Mouse (Mus musculus) layer of hippocampus, adult 2 months (tissue): ENCODE data around the gene Dyrk1a. TPM values are rescaled to one million over a fixed set of nuclear protein-coding genes. Genes with fewer than 3 reads are reported as not detected.

Experiments
- DNase-seq, 2 experiments: peaks; one replicate each; pipeline ENCODE4 v3.0.0; 2022; ENCODE audit warnings: low spot score in 2 of 2
- H3K27ac ChIP-seq: fragments of 200-600 bp; 2 replicates; pipeline ENCODE4 v1.8.1; 2022
- H3K4me3 ChIP-seq: fragments of 200-600 bp; 2 replicates; pipeline ENCODE4 v1.8.1; 2022; ENCODE audit warnings: mild to moderate bottlenecking
- CTCF ChIP-seq: fragments of 200-600 bp; conservative IDR thresholded peaks from 2 replicates; pipeline ENCODE4 v1.8.1; 2022; ENCODE audit warnings: antibody characterized with exemption, mild to moderate bottlenecking, moderate library complexity
- total RNA-seq, 2 experiments: library from RNA; stranded (reverse); gene quantifications; 2 replicates each; pipeline ENCODE4 v1.2.3; 2021

The Dyrk1a gene
- total RNA-seq, 2 experiments from 2014 or later, result 95.0 to 98.9 TPM

DNA sequence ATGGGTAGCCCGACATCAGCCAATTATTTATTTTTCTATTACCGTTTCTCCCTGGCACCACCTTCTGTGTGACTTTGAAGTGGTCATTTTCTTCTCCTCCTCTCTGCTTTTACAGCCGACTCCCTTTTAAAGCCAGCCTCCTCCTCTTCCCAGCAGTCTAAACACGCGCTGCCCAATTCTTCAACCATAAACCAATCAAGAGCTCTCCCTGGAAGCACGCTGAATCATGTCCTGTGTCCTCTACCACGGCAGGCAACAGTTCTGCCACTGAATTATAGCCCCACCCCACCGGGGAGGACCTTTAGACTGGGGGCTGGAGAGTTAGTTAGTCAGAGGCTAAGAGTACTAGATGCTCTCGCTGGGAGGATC, 32.7 kb upstream of the Dyrk1a start:
- no peak overlapping the region for H3K27ac ChIP-seq
- H3K4me3 ChIP-seq, result no peak overlapping the region
- DNase-seq, result no peak
- no peak for TF ChIP-seq CTCF

DNA sequence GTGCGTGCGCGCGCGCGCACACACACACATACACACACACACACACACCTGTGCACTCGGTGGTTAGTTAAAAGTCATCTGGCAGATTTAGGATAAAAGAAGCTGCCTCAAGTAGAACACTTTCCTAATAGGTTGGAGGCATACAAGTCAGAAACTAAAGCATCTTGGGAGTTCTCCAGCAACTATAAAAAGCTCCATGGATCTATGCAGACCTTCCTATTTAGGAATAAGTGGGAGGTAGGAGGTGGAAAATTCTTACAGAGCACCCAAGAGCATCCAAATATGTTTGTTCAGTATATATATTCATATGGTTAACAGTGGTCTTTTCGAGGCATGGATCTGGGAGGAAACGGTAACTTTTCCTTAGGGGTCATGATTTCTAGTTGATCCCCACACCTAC, 29.7 kb upstream of the Dyrk1a start:
- Histone ChIP-seq H3K4me3 (no peak overlapping the region), H3K27ac (no peak overlapping the region)
- no peak for DNase-seq
- no peak for TF ChIP-seq CTCF

DNA sequence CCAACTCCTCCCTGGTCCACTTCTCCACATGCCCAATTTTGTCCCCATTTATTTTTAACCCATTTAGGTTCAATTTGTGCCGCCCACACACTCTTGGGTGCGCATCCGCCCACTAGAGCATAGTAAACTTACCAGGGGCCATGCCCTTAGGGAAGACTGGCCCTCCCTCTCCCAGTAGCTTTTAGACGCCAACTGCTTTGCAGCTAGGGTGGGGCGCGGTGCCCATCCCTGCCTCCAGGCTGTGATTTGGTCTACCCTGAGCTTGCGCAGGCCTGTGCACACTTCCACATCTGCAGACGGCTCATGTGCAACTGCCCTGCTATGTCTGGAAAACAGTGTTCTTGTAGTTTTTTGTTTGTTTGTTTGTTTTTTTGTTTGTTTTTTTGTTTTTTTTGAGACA, 26.9 kb upstream of the Dyrk1a start:
- H3K27ac ChIP-seq, result no peak overlapping the region
- DNase-seq, result no peak
- no peak for TF ChIP-seq CTCF

DNA sequence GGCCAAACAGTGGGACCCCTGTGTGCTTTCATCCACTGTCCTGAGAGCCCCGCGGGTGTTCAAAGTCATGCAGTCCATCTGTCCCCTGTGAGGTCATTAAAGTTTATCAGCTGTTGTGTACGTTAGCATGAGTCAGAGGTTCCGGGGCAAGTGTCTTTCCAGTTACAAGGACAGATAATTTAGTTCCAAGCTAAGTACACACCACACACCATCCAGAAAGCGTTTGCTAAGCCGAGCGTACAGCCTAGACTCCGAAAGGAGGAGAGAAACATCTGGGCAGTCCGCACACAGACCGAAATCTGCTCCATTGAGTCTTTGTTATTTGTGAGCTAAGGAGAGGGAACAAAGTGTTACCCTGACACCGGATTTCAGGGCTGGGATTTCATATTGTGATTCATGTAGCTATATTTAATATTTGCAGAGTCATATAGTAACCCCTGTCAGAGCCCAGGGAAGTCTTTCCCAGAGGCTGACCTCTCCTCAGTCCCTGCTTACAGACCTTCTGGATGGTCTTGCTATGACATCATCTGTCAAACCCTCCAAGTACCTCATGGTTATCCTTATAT, 25.2 kb upstream of the Dyrk1a start:
- Histone ChIP-seq H3K4me3 (no peak overlapping the region), H3K27ac (no peak overlapping the region)
- DNase-seq, result no peak
- TF ChIP-seq CTCF, result no peak

More for the DNA sequence above, 26.9 kb upstream of the Dyrk1a start:
- no peak overlapping the region for H3K4me3 ChIP-seq

DNA sequence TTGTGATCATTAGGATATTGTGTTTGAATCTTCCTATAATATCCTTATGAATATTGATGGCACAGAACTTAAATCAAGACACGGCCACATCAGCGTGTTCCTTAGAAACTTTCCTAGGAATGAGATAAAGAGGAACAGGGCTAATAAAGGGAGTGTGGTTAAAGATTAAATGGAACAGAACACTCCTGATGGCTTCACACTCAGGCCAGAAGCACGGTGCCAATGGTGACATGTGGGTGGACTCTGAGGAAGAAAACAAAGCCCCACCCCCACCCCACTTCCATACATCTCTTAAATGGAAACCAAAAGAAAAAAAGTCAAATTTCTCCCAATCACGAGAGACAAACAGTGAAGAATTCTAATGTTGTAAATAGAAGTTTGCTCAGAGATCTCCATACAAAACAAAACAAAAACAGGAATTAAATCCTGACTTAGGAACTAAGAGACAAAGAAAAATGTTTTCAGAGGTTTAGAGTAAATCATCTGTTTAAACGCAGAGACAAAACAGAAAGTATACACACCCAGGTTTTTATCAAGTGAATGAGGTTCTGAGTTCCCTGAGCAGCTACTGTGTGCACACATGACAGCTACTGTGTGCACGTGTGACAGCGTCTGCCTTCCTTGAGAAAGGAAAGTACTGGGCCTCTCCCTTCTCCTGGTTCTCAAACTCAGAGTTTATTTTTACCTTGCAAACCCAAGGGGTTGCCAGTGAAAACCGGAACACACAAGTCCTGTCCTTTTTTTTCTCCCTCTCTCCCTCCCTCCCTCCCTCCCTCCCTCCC, 23.8 kb upstream of the Dyrk1a start:
- no peak overlapping the region for H3K27ac ChIP-seq
- no peak overlapping the region for H3K4me3 ChIP-seq
- no peak for DNase-seq
- TF ChIP-seq CTCF, result no peak

DNA sequence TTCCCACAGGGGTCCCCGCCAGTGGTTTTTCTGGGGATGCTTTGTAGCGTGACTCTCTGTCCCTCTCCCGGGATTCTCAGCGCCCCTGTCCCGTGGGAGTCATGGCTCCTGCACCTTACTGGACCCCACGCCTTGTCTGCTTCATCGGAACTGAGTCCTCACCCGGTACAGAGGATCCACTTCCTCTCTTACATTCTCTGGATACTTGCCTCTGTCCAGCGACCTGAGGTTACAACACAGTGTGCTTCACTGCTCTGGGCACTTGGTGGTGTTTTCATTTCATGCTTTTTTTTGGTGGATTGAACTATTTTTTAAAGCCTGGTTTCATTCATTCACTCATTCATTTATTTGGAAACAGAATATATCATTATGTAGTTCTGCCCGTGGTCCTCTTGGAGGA, 20.0 kb upstream of the Dyrk1a start:
- Histone ChIP-seq H3K4me3 (no peak overlapping the region), H3K27ac (no peak overlapping the region)
- DNase-seq, result no peak
- no peak for TF ChIP-seq CTCF

DNA sequence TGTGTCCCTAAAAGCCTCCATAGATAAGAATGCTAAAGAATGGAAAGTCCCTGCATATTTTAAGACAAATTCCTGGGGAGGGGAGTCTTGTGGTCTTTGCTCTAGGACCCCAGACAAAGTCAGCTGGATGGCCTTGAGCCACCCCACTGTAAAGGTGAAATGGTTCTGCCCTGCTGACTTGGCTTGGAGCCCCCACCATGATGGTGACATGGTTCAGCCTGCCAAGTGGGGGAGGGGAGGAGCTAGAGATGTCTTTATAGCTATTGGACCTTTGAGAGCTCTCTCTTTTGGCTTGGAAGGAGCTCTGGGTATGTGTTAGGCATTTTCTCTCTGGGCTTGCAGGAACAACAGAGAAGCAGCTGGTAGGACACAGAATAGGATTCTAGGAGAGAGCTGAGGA, 17.9 kb upstream of the Dyrk1a start:
- TF ChIP-seq CTCF, result no peak
- H3K4me3 ChIP-seq, result no peak overlapping the region
- no peak for DNase-seq

DNA sequence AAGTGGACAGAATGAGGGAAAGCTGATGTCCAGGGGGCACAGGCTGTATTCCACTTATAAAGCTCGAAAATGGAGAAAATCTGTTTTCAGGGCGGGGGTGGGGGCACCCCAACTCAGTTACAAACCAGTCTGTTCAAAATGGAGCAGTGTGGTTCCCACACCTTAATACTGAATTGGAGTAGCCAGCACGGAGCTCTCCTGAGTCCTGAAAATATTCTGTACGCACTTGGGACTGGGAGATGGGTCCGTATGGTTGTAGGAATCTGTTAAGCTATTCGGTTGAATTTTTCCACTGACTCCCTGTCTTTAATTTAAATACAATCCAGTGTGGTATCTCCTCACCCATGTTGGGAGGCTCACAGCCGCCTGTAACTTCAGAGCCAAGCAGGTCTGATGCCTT, 14.5 kb upstream of the Dyrk1a start:
- no peak for DNase-seq
- H3K27ac ChIP-seq, result no peak overlapping the region
- no peak for TF ChIP-seq CTCF
- H3K4me3 ChIP-seq, result no peak overlapping the region

More for the DNA sequence above, 17.9 kb upstream of the Dyrk1a start:
- no peak overlapping the region for H3K27ac ChIP-seq

DNA sequence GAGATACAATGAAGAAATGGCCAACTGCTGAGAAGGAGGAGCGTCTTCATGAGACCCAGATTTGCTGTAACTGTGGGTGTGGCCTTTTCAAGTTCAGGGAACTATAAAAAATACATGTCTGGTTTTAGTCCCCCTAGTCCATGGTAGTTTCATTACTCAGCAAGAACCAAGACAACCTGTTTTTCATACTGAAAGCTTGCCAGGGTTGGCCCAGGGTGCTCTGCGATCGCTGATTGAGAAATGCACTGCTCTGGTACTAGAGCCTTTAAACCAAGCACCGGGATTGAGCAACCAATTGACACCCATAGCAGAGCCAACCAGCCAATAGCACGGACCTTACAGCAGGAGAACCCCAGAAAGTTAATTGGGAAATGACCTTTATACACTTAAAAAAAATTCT, 13.6 kb upstream of the Dyrk1a start:
- Histone ChIP-seq H3K4me3 (no peak overlapping the region), H3K27ac (no peak overlapping the region)
- TF ChIP-seq CTCF, result no peak
- no peak for DNase-seq

DNA sequence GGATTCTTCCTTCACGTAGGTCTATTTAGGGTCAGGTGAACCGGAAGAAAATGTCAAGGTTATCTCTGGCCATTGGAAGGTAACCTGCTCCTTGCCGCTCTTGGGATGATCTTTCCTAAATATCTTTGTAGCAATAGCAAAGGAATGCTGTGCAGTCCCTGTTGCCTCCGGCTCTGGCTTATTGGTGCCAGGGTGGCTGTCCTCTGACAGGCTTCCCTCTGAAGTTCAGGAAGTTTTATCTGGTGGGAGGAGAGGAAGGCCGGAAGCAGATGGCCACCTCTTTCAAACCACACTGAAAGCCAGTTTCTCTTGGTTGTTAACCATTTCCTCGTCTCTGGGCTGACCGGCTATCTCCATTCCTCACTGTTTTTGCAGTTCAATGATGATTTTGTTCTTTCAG, 10.5 kb upstream of the Dyrk1a start:
- no peak for DNase-seq
- no peak overlapping the region for H3K27ac ChIP-seq
- TF ChIP-seq CTCF, result no peak
- no peak overlapping the region for H3K4me3 ChIP-seq

DNA sequence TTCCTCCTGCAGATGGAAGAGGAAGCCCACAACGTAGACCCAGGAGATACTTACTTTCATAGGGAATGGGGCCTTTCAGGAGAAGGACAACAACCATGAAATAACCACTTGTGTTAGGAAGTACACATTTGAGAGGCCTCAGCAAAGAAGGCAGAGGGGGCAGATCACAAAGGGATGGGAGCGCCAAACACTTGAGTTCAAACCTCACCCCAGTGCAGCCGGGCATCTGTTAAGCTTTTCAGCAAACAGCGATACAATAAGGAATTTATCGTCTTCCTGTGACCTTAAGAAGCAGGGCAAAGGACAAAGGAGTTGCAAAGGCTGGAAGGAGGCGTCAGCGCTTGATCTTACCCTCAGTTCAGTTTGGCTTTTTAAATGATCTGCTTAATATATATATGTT, 10.0 kb upstream of the Dyrk1a start:
- no peak for TF ChIP-seq CTCF
- DNase-seq, result no peak
- no peak overlapping the region for H3K27ac ChIP-seq
- H3K4me3 ChIP-seq, result no peak overlapping the region

DNA sequence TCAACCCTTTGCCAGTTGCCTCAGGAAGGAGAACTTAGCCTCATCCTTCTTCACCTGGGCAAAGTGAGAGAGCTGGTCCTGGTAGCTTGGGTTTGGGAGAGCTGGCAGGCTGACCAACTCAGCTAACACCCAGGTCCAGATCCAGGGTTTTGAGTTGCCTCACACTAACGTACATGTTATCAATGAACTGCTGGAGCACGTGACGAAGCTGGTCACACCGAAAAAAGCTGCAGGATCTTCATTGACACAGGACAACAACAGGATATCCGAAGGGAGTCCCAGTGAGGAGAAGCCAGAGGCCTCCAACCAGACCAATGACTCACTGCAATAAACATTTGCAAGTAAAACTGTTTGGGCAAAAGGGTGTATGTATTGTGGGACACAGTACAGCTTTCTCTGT, 9.2 kb upstream of the Dyrk1a start:
- no peak overlapping the region for H3K4me3 ChIP-seq
- no peak for DNase-seq
- no peak overlapping the region for H3K27ac ChIP-seq
- TF ChIP-seq CTCF, result no peak

DNA sequence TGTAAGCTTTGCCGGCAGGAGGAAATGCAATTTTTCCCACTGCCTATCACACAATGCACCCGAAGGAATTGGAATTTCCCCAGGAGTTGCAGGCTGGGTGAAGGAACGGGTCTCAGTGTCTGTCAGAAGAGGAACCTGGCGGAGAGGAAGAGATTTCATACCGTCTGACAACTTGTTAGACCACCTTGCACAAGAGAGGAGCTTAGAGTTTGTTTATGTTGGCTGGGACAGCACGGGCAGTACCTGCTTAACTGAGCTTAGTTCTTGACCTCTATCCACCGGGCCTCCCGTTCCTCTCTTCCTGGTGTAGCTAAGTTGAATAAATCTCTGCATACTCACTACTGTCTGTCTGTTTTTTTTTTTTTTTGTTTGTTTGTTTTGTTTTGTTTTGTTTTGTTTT, 3.7 kb upstream of the Dyrk1a start:
- Histone ChIP-seq H3K4me3 (no peak overlapping the region), H3K27ac (no peak overlapping the region)
- DNase-seq, result no peak
- TF ChIP-seq CTCF, result no peak
